Mouse (Mus musculus): ENCODE measurements at regions not wholly inside any gene's neighbourhood (a gene's known extent, or its start where the extent isn't known, plus 50 kb on each side); places are given as distances from the start of the nearest gene placed in this dataset.

GRCm38 (mm10) chr14:98533600-98533999, 364.0 kb upstream of the Dach1 start:
- no peak for DNase-seq (ENCODE audit: low spot score)

GRCm38 (mm10) chr14:98520966-98521365, 351.4 kb upstream of the Dach1 start:
- no peak for DNase-seq (ENCODE audit: low spot score)

GRCm38 (mm10) chr14:98505321-98505720, 335.8 kb upstream of the Dach1 start:
- no peak for DNase-seq (ENCODE audit: low spot score)

- no peak for DNase-seq (ENCODE audit: low spot score)
Observed at GRCm38 (mm10) chr14:98477416-98477815, 307.9 kb upstream of the Dach1 start.

- no peak for DNase-seq (ENCODE audit: low spot score)
Observed at GRCm38 (mm10) chr14:98471803-98472509, 302.4 kb upstream of the Dach1 start.

- no peak for DNase-seq (ENCODE audit: low spot score)
Observed at GRCm38 (mm10) chr14:98454461-98454860, 284.9 kb upstream of the Dach1 start.

GRCm38 (mm10) chr14:98452191-98452590, 282.6 kb upstream of the Dach1 start:
- no peak for DNase-seq (ENCODE audit: low spot score)

- no peak for DNase-seq (ENCODE audit: low spot score)
Observed at GRCm38 (mm10) chr14:98449568-98449967, 280.0 kb upstream of the Dach1 start.

- DNase-seq (ENCODE audit: low spot score), result no peak
Observed at GRCm38 (mm10) chr14:98442411-98442810, 272.8 kb upstream of the Dach1 start.

- DNase-seq (ENCODE audit: low spot score), result no peak
Observed at GRCm38 (mm10) chr14:98441954-98442353, 272.4 kb upstream of the Dach1 start.

GRCm38 (mm10) chr14:98431959-98432358, 262.4 kb upstream of the Dach1 start:
- DNase-seq (ENCODE audit: low spot score), result no peak

- no peak for DNase-seq (ENCODE audit: low spot score)
Observed at GRCm38 (mm10) chr14:98417719-98418118, 248.2 kb upstream of the Dach1 start.

- no peak for DNase-seq (ENCODE audit: low spot score)
Observed at GRCm38 (mm10) chr14:98414201-98414600, 244.6 kb upstream of the Dach1 start.

GRCm38 (mm10) chr14:98405936-98406635, 236.5 kb upstream of the Dach1 start:
- DNase-seq (ENCODE audit: low spot score), result no peak

GRCm38 (mm10) chr14:98404026-98404425, 234.5 kb upstream of the Dach1 start:
- no peak for DNase-seq (ENCODE audit: low spot score)

GRCm38 (mm10) chr14:98387871-98388270, 218.3 kb upstream of the Dach1 start:
- DNase-seq (ENCODE audit: low spot score), result no peak
